Mouse (Mus musculus): ENCODE results near the gene Lrrc4c. TPM values are rescaled to one million over a fixed set of nuclear protein-coding genes. Genes with fewer than 3 reads are reported as not detected.

Gene Lrrc4c
- polyA plus RNA-seq, 1 experiment from 2014 or later = 0.31 TPM

- WGBS = 77% methylated on average over 8 of the region's 8 CpGs
- no peak overlapping the region for H3K27ac ChIP-seq (ENCODE audit: poor library complexity, severe bottlenecking)
- no peak overlapping the region for H3K9ac ChIP-seq
- no peak overlapping the region for H3K4me2 ChIP-seq
- H3K9me3 ChIP-seq (replicated peaks) = no peaks in the 10 kb centered on the region
- no peak overlapping the region for H3K4me3 ChIP-seq
- no peaks in the 10 kb centered on the region for H3K36me3 ChIP-seq
- ATAC-seq (ENCODE audit: insufficient number of reproducible peaks, low FRiP score) = no peak
- no peaks in the 10 kb centered on the region for H3K4me1 ChIP-seq (replicated peaks)
- H3K27me3 ChIP-seq (replicated peaks) = no peaks in the 10 kb centered on the region
Measured at GRCm38 (mm10) chr2:97414416-97415362, 1096.7 kb downstream of the Lrrc4c start.

- WGBS = 85% methylated on average over 1 of the region's 1 CpGs
- Histone ChIP-seq H3K27ac (ENCODE audit: poor library complexity, severe bottlenecking) (no peak overlapping the region), H3K9me3 (replicated peaks) (no peaks in the 10 kb centered on the region), H3K27me3 (replicated peaks) (no peaks in the 10 kb centered on the region), H3K36me3 (no peaks in the 10 kb centered on the region), H3K4me2 (no peak overlapping the region), H3K4me3 (no peak overlapping the region), H3K9ac (no peak overlapping the region), H3K4me1 (replicated peaks) (no peaks in the 10 kb centered on the region)
- ATAC-seq (ENCODE audit: insufficient number of reproducible peaks, low FRiP score) = no peak
Measured at GRCm38 (mm10) chr2:97434140-97434539, 1116.2 kb downstream of the Lrrc4c start.

GRCm38 (mm10) chr2:97435616-97436015 is 1117.6 kb downstream of the Lrrc4c start:
- no peak overlapping the region for H3K4me3 ChIP-seq
- ATAC-seq (ENCODE audit: insufficient number of reproducible peaks, low FRiP score) = no peak
- H3K27me3 ChIP-seq (replicated peaks) = no peaks in the 10 kb centered on the region
- no peak overlapping the region for H3K27ac ChIP-seq (ENCODE audit: poor library complexity, severe bottlenecking)
- H3K9ac ChIP-seq = no peak overlapping the region
- no peaks in the 10 kb centered on the region for H3K9me3 ChIP-seq (replicated peaks)
- H3K4me1 ChIP-seq (replicated peaks) = no peaks in the 10 kb centered on the region
- no peaks in the 10 kb centered on the region for H3K36me3 ChIP-seq
- WGBS = 66% methylated on average over 2 of the region's 2 CpGs
- no peak overlapping the region for H3K4me2 ChIP-seq

- Histone ChIP-seq H3K4me1 (replicated peaks) (no peaks in the 10 kb centered on the region), H3K27me3 (replicated peaks) (no peaks in the 10 kb centered on the region), H3K27ac (ENCODE audit: poor library complexity, severe bottlenecking) (no peak overlapping the region), H3K36me3 (no peaks in the 10 kb centered on the region), H3K4me2 (no peak overlapping the region), H3K9me3 (replicated peaks) (no peaks in the 10 kb centered on the region), H3K4me3 (no peak overlapping the region), H3K9ac (no peak overlapping the region)
- ATAC-seq (ENCODE audit: insufficient number of reproducible peaks, low FRiP score) = no peak
Measured at GRCm38 (mm10) chr2:97437767-97438166, 1119.8 kb downstream of the Lrrc4c start.

GRCm38 (mm10) chr2:97463573-97463972 is 1145.6 kb downstream of the Lrrc4c start:
- no peak for ATAC-seq (ENCODE audit: insufficient number of reproducible peaks, low FRiP score)
- H3K4me3 ChIP-seq = no peak overlapping the region

GRCm38 (mm10) chr2:97466243-97466793 is 1148.3 kb downstream of the Lrrc4c start:
- Histone ChIP-seq H3K27me3 (replicated peaks) (peaks cover 10% of the 10 kb centered on the region), H3K4me2 (peak overlapping the region; percentile 96), H3K36me3 (no peaks in the 10 kb centered on the region), H3K9me3 (replicated peaks) (no peaks in the 10 kb centered on the region), H3K27ac (ENCODE audit: poor library complexity, severe bottlenecking) (0 out of 2 replicates have a peak overlapping the region, but pooled peaks have one; percentile 12), H3K4me3 (peak overlapping the region; percentile 59), H3K4me1 (replicated peaks) (0 out of 2 replicates have a peak, but pooled peaks cover 3% of the 10 kb centered on the region), H3K9ac (no peak overlapping the region)
- under 1% methylated on average over 25 of the region's 25 CpGs for WGBS
- peak; percentile 85 for ATAC-seq (ENCODE audit: insufficient number of reproducible peaks, low FRiP score)

More at GRCm38 (mm10) chr2:97463573-97463972, 1145.6 kb downstream of the Lrrc4c start:
- Histone ChIP-seq H3K9me3 (replicated peaks) (no peaks in the 10 kb centered on the region), H3K27me3 (replicated peaks) (peaks cover 5% of the 10 kb centered on the region), H3K36me3 (no peaks in the 10 kb centered on the region), H3K4me2 (no peak overlapping the region), H3K4me1 (replicated peaks) (0 out of 2 replicates have a peak, but pooled peaks cover 3% of the 10 kb centered on the region), H3K9ac (no peak overlapping the region), H3K27ac (ENCODE audit: poor library complexity, severe bottlenecking) (no peak overlapping the region)

- H3K9ac ChIP-seq = peak overlapping the region; percentile 64
- H3K9me3 ChIP-seq (replicated peaks) = no peaks in the 10 kb centered on the region
- H3K4me3 ChIP-seq = peak overlapping the region; percentile 59
- under 1% methylated on average over 26 of the region's 26 CpGs for WGBS
- no peaks in the 10 kb centered on the region for H3K36me3 ChIP-seq
- 0 out of 2 replicates have a peak, but pooled peaks cover 3% of the 10 kb centered on the region for H3K4me1 ChIP-seq (replicated peaks)
- peak overlapping the region; percentile 96 for H3K4me2 ChIP-seq
- H3K27me3 ChIP-seq (replicated peaks) = peaks cover 10% of the 10 kb centered on the region
- no peak for ATAC-seq (ENCODE audit: insufficient number of reproducible peaks, low FRiP score)
- no peak overlapping the region for H3K27ac ChIP-seq (ENCODE audit: poor library complexity, severe bottlenecking)
Measured at GRCm38 (mm10) chr2:97467031-97467549, 1149.1 kb downstream of the Lrrc4c start.

- H3K36me3 ChIP-seq = no peaks in the 10 kb centered on the region
- no peak for ATAC-seq (ENCODE audit: insufficient number of reproducible peaks, low FRiP score)
- H3K27me3 ChIP-seq (replicated peaks) = peaks cover 10% of the 10 kb centered on the region
- no peak overlapping the region for H3K27ac ChIP-seq (ENCODE audit: poor library complexity, severe bottlenecking)
- 0 out of 2 replicates have a peak, but pooled peaks cover 3% of the 10 kb centered on the region for H3K4me1 ChIP-seq (replicated peaks)
- peak overlapping the region; percentile 96 for H3K4me2 ChIP-seq
- peak overlapping the region; percentile 59 for H3K4me3 ChIP-seq
- H3K9ac ChIP-seq = 0 out of 2 replicates have a peak overlapping the region, but pooled peaks have one; percentile 30
- 13% methylated on average over 8 of the region's 8 CpGs for WGBS
- no peaks in the 10 kb centered on the region for H3K9me3 ChIP-seq (replicated peaks)
Measured at GRCm38 (mm10) chr2:97467664-97468063, 1149.7 kb downstream of the Lrrc4c start.

GRCm38 (mm10) chr2:97468372-97468771 is 1150.4 kb downstream of the Lrrc4c start:
- no peak overlapping the region for H3K4me3 ChIP-seq
- WGBS = 26% methylated on average over 5 of the region's 5 CpGs
- ATAC-seq (ENCODE audit: insufficient number of reproducible peaks, low FRiP score) = no peak

GRCm38 (mm10) chr2:97469396-97469795 is 1151.4 kb downstream of the Lrrc4c start:
- 46% methylated on average over 2 of the region's 2 CpGs for WGBS
- Histone ChIP-seq H3K9me3 (replicated peaks) (no peaks in the 10 kb centered on the region), H3K9ac (no peak overlapping the region), H3K27me3 (replicated peaks) (peaks cover 10% of the 10 kb centered on the region), H3K36me3 (no peaks in the 10 kb centered on the region), H3K4me1 (replicated peaks) (0 out of 2 replicates have a peak, but pooled peaks cover 3% of the 10 kb centered on the region), H3K4me3 (no peak overlapping the region), H3K4me2 (no peak overlapping the region), H3K27ac (ENCODE audit: poor library complexity, severe bottlenecking) (no peak overlapping the region)
- no peak for ATAC-seq (ENCODE audit: insufficient number of reproducible peaks, low FRiP score)

More at GRCm38 (mm10) chr2:97468372-97468771, 1150.4 kb downstream of the Lrrc4c start:
- peaks cover 10% of the 10 kb centered on the region for H3K27me3 ChIP-seq (replicated peaks)
- no peaks in the 10 kb centered on the region for H3K9me3 ChIP-seq (replicated peaks)
- no peak overlapping the region for H3K4me2 ChIP-seq
- H3K27ac ChIP-seq (ENCODE audit: poor library complexity, severe bottlenecking) = no peak overlapping the region
- H3K9ac ChIP-seq = no peak overlapping the region
- H3K4me1 ChIP-seq (replicated peaks) = 0 out of 2 replicates have a peak, but pooled peaks cover 3% of the 10 kb centered on the region
- H3K36me3 ChIP-seq = no peaks in the 10 kb centered on the region

All from heart, embryonic 12.5 days (tissue).